Mouse (Mus musculus) liver, embryonic 14.5 days (tissue): ENCODE measurements around the gene Ptprcap. TPM values are rescaled to one million over a fixed set of nuclear protein-coding genes. Genes with fewer than 3 reads are reported as not detected.

Experiments used
- ATAC-seq: fragments of 200-750 bp; cut with Nextera tagmentation; 2 replicates; pipeline ENCODE4 v1.8.0; 2017; ENCODE audit warnings: moderate number of reproducible peaks, mild to moderate bottlenecking, moderate library complexity; ENCODE audit not compliant: insufficient read depth
- DNase-seq, 3 experiments: peaks; one replicate each; pipeline ENCODE4 v3.0.0-alpha.2; 2012 to 2013; ENCODE audit warnings: low read depth in 3 of 3, low spot score in 3 of 3
- H3K27ac ChIP-seq: fragments of 300-500 bp; sonication (generic); 2 replicates; pipeline ENCODE4 v1.5.1; 2014; ENCODE audit warnings: moderate library complexity, mild to moderate bottlenecking, control low read depth, inconsistent platforms
- H3K27me3 ChIP-seq: fragments of 300-500 bp; sonication (generic); 2 replicates; pipeline ENCODE4 v1.6.1; 2014; ENCODE audit warnings: mild to moderate bottlenecking, low read length, moderate library complexity; ENCODE audit not compliant: control insufficient read depth, insufficient read depth
- H3K36me3 ChIP-seq: fragments of 300-500 bp; sonication (generic); replicated peaks from 2 replicates; pipeline ENCODE4 v1.6.1; 2014; ENCODE audit warnings: low read depth; ENCODE audit not compliant: control insufficient read depth, insufficient read depth
- H3K4me1 ChIP-seq, 2 experiments: fragments of 200-500 bp in 1 of 2; fragments of 300-500 bp in 1 of 2; sonication (generic) in 1 of 2; replicated peaks; 2 replicates each; pipeline ENCODE4 v1.6.1; 2012 to 2014; ENCODE audit warnings: antibody characterized with exemption in 1 of 2, inconsistent platforms in 1 of 2, low read length in 1 of 2; ENCODE audit not compliant: control insufficient read depth in 2 of 2, insufficient read depth in 2 of 2
- H3K4me2 ChIP-seq: fragments of 300-500 bp; sonication (generic); 2 replicates; pipeline ENCODE4 v1.6.1; 2014; ENCODE audit warnings: low read depth, mild to moderate bottlenecking, control low read depth, moderate library complexity
- H3K4me3 ChIP-seq, 2 experiments: fragments of 200-500 bp in 1 of 2; fragments of 300-500 bp in 1 of 2; sonication (generic) in 1 of 2; 2 replicates each; pipeline ENCODE4 v1.5.1; 2012 to 2014; ENCODE audit warnings: low read depth in 2 of 2, low read length in 2 of 2, mild to moderate bottlenecking in 2 of 2, control low read depth in 1 of 2, inconsistent platforms in 1 of 2, moderate library complexity in 1 of 2; ENCODE audit not compliant: insufficient read depth in 1 of 2
- H3K9ac ChIP-seq: fragments of 300-500 bp; sonication (generic); replicated peaks from 2 replicates; pipeline ENCODE4 v1.6.1; 2014; ENCODE audit warnings: mild to moderate bottlenecking, control low read depth, moderate library complexity
- H3K9me3 ChIP-seq: fragments of 300-500 bp; sonication (generic); 2 replicates; pipeline ENCODE4 v1.6.1; 2016; ENCODE audit warnings: low read length, mixed read lengths; ENCODE audit not compliant: control insufficient read depth
- CTCF ChIP-seq: IDR thresholded peaks from 2 replicates; pipeline ENCODE4 v1.5.1; 2016; ENCODE audit warnings: antibody characterized with exemption, low read depth, control low read depth
- EP300 ChIP-seq: IDR thresholded peaks from 2 replicates; pipeline ENCODE4 v1.6.1; 2016; ENCODE audit warnings: antibody characterized with exemption, low read depth
- WGBS: fragments of 180-500 bp; shearing (Covaris S2); extraction: QIAGEN DNeasy Blood & Tissue Kit; methylation state at CpG from one replicate; pipeline ENCODE4 v1.1.7; 2014; ENCODE audit not compliant: insufficient replicate concordance; 5-methylcytosine and 5-hydroxymethylcytosine counted together
- polyA plus RNA-seq, 2 experiments: library from polyadenylated mRNA; depleted of rRNA in 1 of 2; stranded (reverse) in 1 of 2; unstranded in 1 of 2; fragments of >200 nt; fragmentation: Nextera tagmentation in 1 of 2; extraction: Ambion mirVana in 1 of 2; gene quantifications; 2 replicates each; pipeline versions ENCODE4 v1.2.1 to v1.2.3; 2012 to 2014

Ptprcap gene
- polyA plus RNA-seq, 2 experiments = 12.5 to 14.4 TPM

GRCm38 (mm10) chr19:4149283-4149682 is 4.1 kb upstream of the Ptprcap start:
- Histone ChIP-seq H3K9me3 (no peaks in the 10 kb centered on the region), H3K27me3 (no peaks in the 10 kb centered on the region), H3K9ac (peak overlapping the region; percentile 91), H3K4me1 (peaks cover 4 to 12% of the 10 kb centered on the region in 2 experiments), H3K36me3 (0 out of 2 replicates have a peak, but pooled peaks cover 3% of the 10 kb centered on the region), H3K4me2 (peak overlapping the region; percentile 88), H3K4me3 (peak overlapping the region; percentile 78 to 94), H3K27ac (peak overlapping the region; percentile 70)
- 68% methylated on average over 11 of the region's 11 CpGs for WGBS
- ATAC-seq (no peak), DNase-seq (no peak)
- TF ChIP-seq EP300 (no peak), CTCF (no peak)

DNA sequence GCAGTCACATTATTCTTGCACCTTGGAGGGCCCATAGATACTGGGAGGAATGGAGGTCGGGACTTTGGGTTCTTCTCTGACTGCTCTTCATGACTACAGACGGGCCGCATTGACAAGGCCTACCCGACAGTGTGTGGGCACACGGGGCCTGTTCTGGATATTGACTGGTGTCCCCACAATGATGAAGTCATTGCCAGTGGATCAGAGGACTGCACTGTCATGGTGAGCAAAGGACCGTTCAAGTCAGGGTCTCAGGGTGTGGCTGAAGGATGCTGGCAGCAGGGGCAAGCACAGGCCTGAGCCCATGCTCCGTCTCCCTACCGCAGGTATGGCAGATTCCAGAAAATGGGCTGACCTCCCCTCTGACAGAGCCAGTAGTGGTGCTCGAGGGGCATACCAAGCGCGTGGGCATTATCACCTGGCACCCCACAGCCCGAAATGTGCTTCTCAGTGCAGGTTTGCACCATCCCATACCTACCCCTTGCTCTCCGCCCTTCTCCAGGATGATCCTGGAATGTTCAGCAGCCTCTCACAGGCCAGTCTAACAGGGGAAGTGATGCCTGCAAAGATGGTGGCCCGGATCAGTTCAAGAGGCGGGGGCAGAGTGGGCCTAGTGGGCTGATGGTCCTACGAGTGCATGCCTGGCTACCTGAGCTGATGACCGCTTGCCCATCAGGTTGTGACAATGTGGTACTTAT is 3.5 kb upstream of the Ptprcap start:
- Histone ChIP-seq H3K4me2 (peak overlapping the region; percentile 88; the same call in 1 of the 2 replicates), H3K9me3 (no peaks in the 10 kb centered on the region), H3K4me1 (peaks cover 4 to 12% of the 10 kb centered on the region in 2 experiments), H3K27me3 (no peaks in the 10 kb centered on the region), H3K9ac (no peak overlapping the region), H3K27ac (no peak overlapping the region), H3K4me3 (no peak overlapping the region; a peak in 1 of 4 replicates), H3K36me3 (0 out of 2 replicates have a peak, but pooled peaks cover 3% of the 10 kb centered on the region)
- TF ChIP-seq EP300 (no peak), CTCF (no peak)
- no peak for DNase-seq
- WGBS = 82% methylated on average over 17 of the region's 17 CpGs
- no peak for ATAC-seq

DNA sequence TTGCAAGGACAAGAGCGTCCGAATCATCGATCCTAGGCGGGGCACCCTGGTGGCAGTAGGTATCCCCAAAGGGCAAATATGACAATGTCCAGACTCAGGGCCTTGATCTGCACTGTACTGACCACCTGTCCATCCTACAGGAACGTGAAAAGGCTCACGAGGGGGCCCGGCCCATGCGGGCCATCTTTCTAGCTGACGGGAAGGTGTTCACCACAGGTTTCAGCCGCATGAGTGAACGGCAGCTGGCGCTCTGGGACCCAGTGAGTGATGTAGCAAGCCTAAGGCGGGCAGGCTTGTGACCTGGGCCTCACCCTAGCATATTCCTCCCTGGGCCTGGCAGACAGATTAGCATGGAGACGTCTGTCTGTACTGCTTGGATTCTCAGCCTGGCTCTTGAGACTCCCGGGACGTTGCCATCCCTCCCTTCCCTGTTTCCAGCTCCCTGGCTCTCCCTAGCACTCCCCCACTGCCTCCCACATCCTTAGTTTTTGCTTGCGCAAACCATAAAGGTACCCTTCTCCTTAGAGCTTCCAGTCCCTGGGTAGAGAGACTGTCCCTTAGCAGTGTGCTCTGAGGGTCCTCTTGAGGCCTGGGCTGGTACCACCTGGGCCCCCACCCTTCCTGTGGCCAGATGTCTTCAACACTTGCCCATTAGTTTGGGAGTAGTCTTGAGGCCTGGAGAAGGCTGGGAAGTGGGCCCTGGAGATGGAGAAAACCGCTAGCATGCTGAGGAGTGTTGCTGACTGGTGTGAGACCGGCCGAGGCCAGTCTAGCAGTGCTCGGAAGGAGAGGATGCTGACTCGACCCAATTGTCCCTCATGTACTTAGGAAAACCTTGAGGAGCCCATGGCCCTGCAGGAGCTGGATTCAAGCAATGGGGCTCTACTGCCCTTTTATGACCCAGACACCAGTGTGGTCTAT is 2.6 kb upstream of the Ptprcap start:
- H3K9me3 ChIP-seq = no peaks in the 10 kb centered on the region
- H3K27ac ChIP-seq = no peak overlapping the region
- no peak overlapping the region for H3K9ac ChIP-seq
- H3K4me2 ChIP-seq = no peak overlapping the region
- peaks cover 4 to 12% of the 10 kb centered on the region in 2 experiments for H3K4me1 ChIP-seq
- H3K27me3 ChIP-seq = no peaks in the 10 kb centered on the region
- TF ChIP-seq EP300 (no peak), CTCF (no peak)
- 85% methylated on average over 22 of the region's 22 CpGs for WGBS
- H3K36me3 ChIP-seq = 0 out of 2 replicates have a peak, but pooled peaks cover 3% of the 10 kb centered on the region
- DNase-seq (no peak), ATAC-seq (no peak)
- no peak overlapping the region for H3K4me3 ChIP-seq

DNA sequence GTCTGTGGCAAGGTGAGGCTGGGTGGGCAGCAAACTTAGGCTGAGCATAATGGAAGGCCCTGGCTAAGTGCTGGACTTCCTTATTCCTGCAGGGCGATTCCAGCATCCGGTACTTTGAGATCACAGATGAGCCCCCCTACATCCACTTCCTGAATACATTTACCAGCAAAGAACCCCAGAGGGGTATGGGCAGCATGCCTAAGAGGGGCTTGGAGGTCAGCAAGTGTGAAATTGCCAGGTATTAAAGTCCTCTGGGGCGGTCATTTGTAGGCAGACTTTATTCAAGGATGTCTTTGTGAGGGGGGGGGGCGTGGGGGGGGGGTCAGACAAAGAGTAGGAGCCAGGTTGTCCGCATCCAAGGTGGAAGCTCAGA is 1.9 kb upstream of the Ptprcap start:
- no peak overlapping the region for H3K27ac ChIP-seq
- H3K27me3 ChIP-seq = no peaks in the 10 kb centered on the region
- ATAC-seq (no peak), DNase-seq (no peak)
- no peak for TF ChIP-seq CTCF
- TF ChIP-seq EP300 = no peak
- 0 out of 2 replicates have a peak, but pooled peaks cover 3% of the 10 kb centered on the region for H3K36me3 ChIP-seq
- no peaks in the 10 kb centered on the region for H3K9me3 ChIP-seq
- H3K4me2 ChIP-seq = no peak overlapping the region
- no peak overlapping the region for H3K9ac ChIP-seq
- peaks cover 4 to 12% of the 10 kb centered on the region in 2 experiments for H3K4me1 ChIP-seq
- no peak overlapping the region for H3K4me3 ChIP-seq
- 64% methylated on average over 5 of the region's 5 CpGs for WGBS

- Histone ChIP-seq H3K27me3 (no peaks in the 10 kb centered on the region), H3K27ac (no peak overlapping the region), H3K36me3 (0 out of 2 replicates have a peak, but pooled peaks cover 3% of the 10 kb centered on the region), H3K4me2 (no peak overlapping the region), H3K9ac (no peak overlapping the region), H3K4me1 (peaks cover 4 to 12% of the 10 kb centered on the region in 2 experiments), H3K4me3 (no peak overlapping the region), H3K9me3 (no peaks in the 10 kb centered on the region)
- ATAC-seq (no peak), DNase-seq (no peak)
- WGBS = 77% methylated on average over 5 of the region's 5 CpGs
- TF ChIP-seq CTCF = no peak
- no peak for TF ChIP-seq EP300
These were observed 1.5 kb upstream of the Ptprcap start for GRCm38 (mm10) chr19:4151898-4152297.
